Mouse (Mus musculus): ENCODE measurements around the gene Mllt3. TPM values are rescaled to one million over a fixed set of nuclear protein-coding genes. Genes with fewer than 3 reads are reported as not detected.

Gene Mllt3
- polyA plus RNA-seq, 1 experiment from 2014 or later: 81.7 TPM

DNA sequence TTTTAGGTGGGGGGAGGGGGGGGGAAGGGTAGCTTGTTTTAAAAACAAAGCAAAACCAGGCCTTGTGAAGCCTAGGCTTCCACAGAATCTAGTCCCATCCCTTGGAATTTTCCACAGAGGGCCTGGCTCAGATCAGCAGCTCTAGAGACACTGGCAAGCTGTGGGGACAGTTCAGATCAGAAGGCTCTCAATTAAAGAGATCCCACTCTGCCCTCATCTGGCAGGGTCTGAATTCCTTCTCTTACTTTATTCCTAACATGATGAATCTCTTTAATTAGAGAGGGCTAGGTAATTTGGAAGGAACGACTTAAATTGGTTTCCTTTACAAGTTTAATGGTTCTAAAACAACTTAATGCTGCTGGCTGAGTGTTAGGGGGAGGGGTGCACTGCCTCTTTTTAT lies 132.0 kb downstream of the Mllt3 start:
- Histone ChIP-seq H3K4me3 (replicated peaks) (no peak overlapping the region), H3K36me3 (replicated peaks) (no peaks in the 10 kb centered on the region), H3K27ac (no peak overlapping the region), H3K9me3 (no peaks in the 10 kb centered on the region), H3K27me3 (no peaks in the 10 kb centered on the region), H3K4me1 (no peaks in the 10 kb centered on the region; the same call in 1 of the 2 replicates), H3K9ac (no peak overlapping the region), H3K4me2 (no peak overlapping the region)
- ATAC-seq (ENCODE audit: low FRiP score): peak; percentile 64; the same call in 1 of the 2 replicates
- WGBS: 9% methylated on average over 1 of the region's 1 CpGs

DNA sequence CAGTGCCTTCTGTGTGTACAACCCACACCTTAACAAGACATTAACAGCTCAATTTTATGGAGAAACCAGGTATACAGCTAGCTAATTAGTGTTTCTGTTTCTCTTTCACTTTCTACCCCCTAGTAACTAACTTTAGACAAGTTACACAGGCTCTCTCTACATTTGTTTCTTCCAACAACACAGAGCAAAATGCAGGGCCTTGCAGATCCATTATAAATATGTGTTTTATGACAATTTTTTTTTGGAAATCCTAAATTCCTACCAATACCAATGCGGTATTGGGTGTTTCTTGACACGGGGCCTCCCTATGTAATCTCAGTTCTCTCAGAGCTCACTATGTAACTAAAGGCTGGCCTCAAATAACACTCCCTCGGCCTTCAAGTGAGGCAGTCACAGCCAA lies 139.7 kb downstream of the Mllt3 start:
- 87% methylated on average over 3 of the region's 3 CpGs for WGBS

DNA sequence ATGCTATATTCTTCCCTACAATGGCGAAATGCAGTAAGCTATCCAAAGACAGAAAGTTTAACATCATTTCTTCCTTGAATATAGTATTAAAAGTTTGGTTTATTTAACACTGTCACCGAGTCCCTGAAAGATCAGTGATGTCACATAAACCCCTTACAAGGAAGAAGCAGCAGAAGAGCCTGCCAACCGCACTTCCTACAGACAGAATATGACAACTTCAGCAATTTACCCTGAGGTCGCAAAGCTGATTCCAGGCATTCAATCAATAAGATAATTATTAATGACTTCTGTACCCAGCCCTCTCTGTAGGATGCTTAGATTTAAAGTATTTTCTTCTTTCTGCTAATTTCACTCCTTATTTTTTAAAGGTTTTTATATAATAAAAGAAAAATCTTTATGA lies 140.2 kb downstream of the Mllt3 start:
- no peak for ATAC-seq (ENCODE audit: low FRiP score)
- no peaks in the 10 kb centered on the region for H3K27me3 ChIP-seq

More for the DNA sequence above, 139.7 kb downstream of the Mllt3 start:
- no peak for ATAC-seq (ENCODE audit: low FRiP score)
- H3K36me3 ChIP-seq (replicated peaks): no peaks in the 10 kb centered on the region
- H3K4me2 ChIP-seq: no peak overlapping the region
- H3K9me3 ChIP-seq: no peaks in the 10 kb centered on the region
- no peaks in the 10 kb centered on the region for H3K27me3 ChIP-seq
- peaks cover 15% of the 10 kb centered on the region for H3K4me1 ChIP-seq
- H3K4me3 ChIP-seq (replicated peaks): no peak overlapping the region
- no peak overlapping the region for H3K27ac ChIP-seq
- no peak overlapping the region for H3K9ac ChIP-seq

DNA sequence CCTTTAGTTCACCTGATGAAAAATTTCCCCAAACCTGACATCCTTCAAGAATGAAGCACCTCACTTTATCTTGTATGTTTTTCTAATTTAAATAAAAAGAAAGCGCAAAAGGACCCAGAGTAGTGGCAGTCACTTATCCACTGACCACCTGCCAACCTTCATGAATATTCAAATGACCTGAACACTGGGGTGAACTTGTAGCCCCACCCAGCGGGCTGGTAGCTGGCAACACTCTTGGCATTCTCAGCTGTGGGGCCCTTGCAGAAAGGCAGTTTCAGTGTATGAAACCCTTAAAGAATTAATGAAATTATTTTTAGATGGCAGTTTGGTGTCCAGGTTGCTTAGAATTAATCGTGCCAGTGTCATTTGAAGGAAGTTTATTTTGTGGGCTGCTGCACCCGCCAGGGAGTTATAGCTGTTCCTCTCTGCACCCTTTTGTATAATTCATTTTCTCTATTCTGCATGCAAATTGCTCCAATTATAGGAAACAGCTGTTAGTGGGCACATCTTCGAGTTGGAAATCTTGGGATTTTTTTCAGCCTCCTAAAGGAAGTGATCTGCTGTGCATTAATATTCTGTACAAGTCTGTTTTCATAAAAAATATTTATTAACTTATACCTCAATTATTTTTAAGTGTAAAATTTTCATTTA lies 149.8 kb downstream of the Mllt3 start:
- H3K27ac ChIP-seq: peak overlapping the region; percentile 61; the same call in 1 of the 2 replicates
- peak; percentile 81 for ATAC-seq (ENCODE audit: low FRiP score)
- no peaks in the 10 kb centered on the region for H3K27me3 ChIP-seq
- WGBS: 47% methylated on average over 5 of the region's 5 CpGs
- H3K4me3 ChIP-seq (replicated peaks): no peak overlapping the region
- H3K36me3 ChIP-seq (replicated peaks): no peaks in the 10 kb centered on the region; the same call in 1 of the 2 replicates
- H3K4me1 ChIP-seq: peaks cover 23% of the 10 kb centered on the region
- H3K9me3 ChIP-seq: no peaks in the 10 kb centered on the region
- H3K4me2 ChIP-seq: no peak overlapping the region
- no peak overlapping the region for H3K9ac ChIP-seq

More for the DNA sequence above, 140.2 kb downstream of the Mllt3 start:
- WGBS: 92% methylated on average over 4 of the region's 4 CpGs
- no peak overlapping the region for H3K9ac ChIP-seq
- H3K9me3 ChIP-seq: no peaks in the 10 kb centered on the region
- H3K36me3 ChIP-seq (replicated peaks): no peaks in the 10 kb centered on the region
- H3K4me2 ChIP-seq: no peak overlapping the region
- no peak overlapping the region for H3K27ac ChIP-seq
- no peak overlapping the region for H3K4me3 ChIP-seq (replicated peaks)
- peaks cover 15% of the 10 kb centered on the region for H3K4me1 ChIP-seq

DNA sequence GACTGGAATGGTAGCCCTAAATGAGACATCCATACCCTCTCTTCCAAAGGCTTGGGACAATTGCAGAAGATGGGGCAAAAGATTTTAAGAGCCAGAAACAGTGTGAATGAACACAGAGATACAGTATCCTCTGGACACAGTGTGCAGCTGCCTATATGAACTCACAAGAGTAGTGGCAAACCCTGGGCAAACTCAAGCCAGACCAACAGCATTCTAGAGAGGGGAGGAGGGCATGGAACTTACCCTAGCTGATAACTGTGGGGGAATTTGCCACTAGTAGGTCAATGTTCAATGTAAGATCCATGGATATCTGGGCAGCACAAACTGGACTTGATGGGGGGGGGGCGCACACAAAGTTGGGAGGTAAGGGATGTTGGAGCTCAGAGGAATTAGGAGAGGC lies 151.2 kb downstream of the Mllt3 start:
- no peaks in the 10 kb centered on the region; the same call in 1 of the 2 replicates for H3K36me3 ChIP-seq (replicated peaks)
- no peak for ATAC-seq (ENCODE audit: low FRiP score)
- WGBS: 94% methylated on average over 1 of the region's 1 CpGs

DNA sequence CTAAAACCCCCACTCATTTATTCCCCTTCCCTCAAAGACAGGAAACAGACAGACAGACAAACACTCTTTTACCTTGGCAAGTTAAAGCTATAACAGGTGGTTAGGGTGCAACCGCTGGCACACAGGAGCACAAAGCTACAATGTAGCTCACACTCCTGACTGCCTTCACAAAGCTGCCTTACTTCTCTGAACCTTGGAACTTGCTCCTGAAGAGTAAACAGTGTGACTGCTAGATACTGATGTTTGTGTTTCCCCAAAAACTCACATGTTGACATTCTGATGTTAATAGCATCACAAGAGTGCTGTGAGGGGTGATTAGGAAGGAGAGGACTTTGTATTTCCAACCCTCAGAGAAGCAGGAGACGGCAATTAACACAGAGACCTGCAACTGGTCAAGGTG lies 151.6 kb downstream of the Mllt3 start:
- 98% methylated on average over 2 of the region's 2 CpGs for WGBS
- H3K27ac ChIP-seq: no peak overlapping the region
- H3K4me2 ChIP-seq: no peak overlapping the region
- H3K9ac ChIP-seq: no peak overlapping the region
- H3K9me3 ChIP-seq: no peaks in the 10 kb centered on the region
- no peak overlapping the region for H3K4me3 ChIP-seq (replicated peaks)
- peaks cover 23% of the 10 kb centered on the region for H3K4me1 ChIP-seq
- no peak for ATAC-seq (ENCODE audit: low FRiP score)
- H3K36me3 ChIP-seq (replicated peaks): no peaks in the 10 kb centered on the region; the same call in 1 of the 2 replicates
- H3K27me3 ChIP-seq: no peaks in the 10 kb centered on the region

More for the DNA sequence above, 151.2 kb downstream of the Mllt3 start:
- H3K27ac ChIP-seq: no peak overlapping the region
- no peaks in the 10 kb centered on the region for H3K27me3 ChIP-seq
- H3K9me3 ChIP-seq: no peaks in the 10 kb centered on the region
- no peak overlapping the region for H3K4me3 ChIP-seq (replicated peaks)
- H3K4me2 ChIP-seq: no peak overlapping the region
- peaks cover 23% of the 10 kb centered on the region for H3K4me1 ChIP-seq
- no peak overlapping the region for H3K9ac ChIP-seq

DNA sequence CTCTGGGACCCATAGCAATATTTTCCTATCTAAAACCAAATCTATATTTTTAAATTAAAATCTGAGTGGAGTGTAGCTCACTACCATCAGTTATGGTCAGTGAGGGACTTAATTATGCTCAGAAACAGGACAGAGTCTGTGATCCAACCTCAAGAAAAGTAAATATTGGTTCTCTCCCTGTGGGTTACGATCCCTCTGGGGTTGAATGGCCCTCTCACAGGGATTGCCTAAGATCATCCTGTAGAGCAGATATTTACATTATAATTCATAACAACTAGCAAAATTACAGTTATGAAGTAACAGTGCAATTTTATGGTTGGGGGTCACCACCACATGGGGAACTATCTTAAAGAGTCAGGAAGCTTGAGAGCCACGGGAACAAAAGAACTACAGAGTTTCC lies 152.9 kb downstream of the Mllt3 start:
- Histone ChIP-seq H3K4me1 (peaks cover 23% of the 10 kb centered on the region), H3K9ac (no peak overlapping the region), H3K27me3 (no peaks in the 10 kb centered on the region), H3K4me2 (no peak overlapping the region), H3K36me3 (replicated peaks) (no peaks in the 10 kb centered on the region; the same call in 1 of the 2 replicates), H3K4me3 (replicated peaks) (no peak overlapping the region), H3K27ac (no peak overlapping the region), H3K9me3 (no peaks in the 10 kb centered on the region)
- 76% methylated on average over 2 of the region's 2 CpGs for WGBS
- no peak for ATAC-seq (ENCODE audit: low FRiP score)

DNA sequence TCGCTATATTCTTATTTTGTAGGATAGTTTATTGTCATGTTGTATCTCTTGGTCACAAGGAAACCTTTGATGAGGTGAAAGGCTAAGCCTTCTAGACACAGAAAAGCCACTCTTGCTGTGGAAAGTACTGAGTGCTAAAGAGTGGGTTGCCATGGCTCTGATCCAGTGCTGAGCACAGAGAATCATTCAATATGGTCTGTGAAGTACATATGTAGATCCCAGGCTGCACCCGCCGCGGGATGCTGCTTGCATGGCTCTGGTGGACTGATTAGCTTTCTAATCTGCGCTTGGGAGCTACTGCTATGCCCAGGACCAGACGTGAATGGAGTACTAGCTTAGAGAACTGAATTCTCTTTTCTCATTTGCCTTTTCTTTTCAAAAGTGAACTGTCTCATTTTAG lies 154.5 kb downstream of the Mllt3 start:
- WGBS: 88% methylated on average over 6 of the region's 6 CpGs
- H3K9ac ChIP-seq: no peak overlapping the region
- H3K9me3 ChIP-seq: no peaks in the 10 kb centered on the region
- no peaks in the 10 kb centered on the region for H3K27me3 ChIP-seq
- no peak overlapping the region for H3K4me2 ChIP-seq
- peaks cover under 1% of the 10 kb centered on the region; the same call in 1 of the 2 replicates for H3K36me3 ChIP-seq (replicated peaks)
- no peak for ATAC-seq (ENCODE audit: low FRiP score)
- no peak overlapping the region for H3K4me3 ChIP-seq (replicated peaks)
- no peak overlapping the region for H3K27ac ChIP-seq
- H3K4me1 ChIP-seq: peaks cover 16% of the 10 kb centered on the region

DNA sequence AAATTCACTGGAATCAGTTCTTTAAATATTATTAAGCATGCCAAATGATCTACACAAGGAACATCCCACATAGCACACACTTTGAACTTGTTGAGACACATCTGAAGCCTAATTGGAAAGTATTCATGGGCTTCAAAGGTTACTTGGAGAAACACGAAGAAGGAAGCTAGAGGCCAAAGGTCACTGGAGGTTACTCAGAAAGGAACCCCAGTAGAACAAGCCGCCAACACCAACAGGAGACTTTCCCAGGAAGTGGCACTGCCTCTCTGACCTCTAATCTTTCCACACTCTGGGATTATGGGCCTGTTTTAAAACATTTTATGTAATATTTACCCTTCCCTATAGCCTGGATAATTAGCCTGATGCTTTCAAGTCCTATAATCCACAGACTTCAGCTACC lies 162.6 kb downstream of the Mllt3 start:
- Histone ChIP-seq H3K27ac (no peak overlapping the region), H3K36me3 (replicated peaks) (peaks cover 15% of the 10 kb centered on the region), H3K4me2 (no peak overlapping the region), H3K27me3 (no peaks in the 10 kb centered on the region), H3K9ac (no peak overlapping the region), H3K9me3 (no peaks in the 10 kb centered on the region), H3K4me1 (no peaks in the 10 kb centered on the region), H3K4me3 (replicated peaks) (no peak overlapping the region)
- WGBS: 49% methylated on average over 2 of the region's 2 CpGs
- no peak for ATAC-seq (ENCODE audit: low FRiP score)

DNA sequence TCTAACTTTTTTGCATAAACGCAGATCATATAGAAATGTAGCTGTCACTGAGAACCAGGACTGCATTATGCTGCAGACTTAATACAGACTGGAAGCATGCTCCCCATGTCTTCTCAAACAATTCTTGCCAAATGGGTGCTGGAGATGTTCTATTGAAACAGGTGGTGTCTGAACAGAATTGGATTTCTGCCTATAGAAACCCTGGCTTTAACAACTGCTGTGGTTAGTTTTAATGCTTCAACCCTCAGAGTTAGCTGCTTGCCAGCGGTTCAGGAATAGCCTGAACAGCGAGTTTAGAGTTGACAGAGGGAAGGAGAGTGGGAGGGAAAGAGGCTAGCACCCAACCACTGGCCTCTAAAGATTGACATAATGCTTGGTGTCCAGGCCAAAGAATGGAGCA lies 166.6 kb downstream of the Mllt3 start:
- Histone ChIP-seq H3K27me3 (no peaks in the 10 kb centered on the region), H3K9me3 (no peaks in the 10 kb centered on the region), H3K27ac (no peak overlapping the region), H3K36me3 (replicated peaks) (no peaks in the 10 kb centered on the region; the same call in 1 of the 2 replicates), H3K4me2 (no peak overlapping the region), H3K9ac (no peak overlapping the region), H3K4me3 (replicated peaks) (no peak overlapping the region), H3K4me1 (0 out of 2 replicates have a peak, but pooled peaks cover 3% of the 10 kb centered on the region)
- ATAC-seq (ENCODE audit: low FRiP score): no peak
- WGBS: 86% methylated on average over 3 of the region's 3 CpGs

DNA sequence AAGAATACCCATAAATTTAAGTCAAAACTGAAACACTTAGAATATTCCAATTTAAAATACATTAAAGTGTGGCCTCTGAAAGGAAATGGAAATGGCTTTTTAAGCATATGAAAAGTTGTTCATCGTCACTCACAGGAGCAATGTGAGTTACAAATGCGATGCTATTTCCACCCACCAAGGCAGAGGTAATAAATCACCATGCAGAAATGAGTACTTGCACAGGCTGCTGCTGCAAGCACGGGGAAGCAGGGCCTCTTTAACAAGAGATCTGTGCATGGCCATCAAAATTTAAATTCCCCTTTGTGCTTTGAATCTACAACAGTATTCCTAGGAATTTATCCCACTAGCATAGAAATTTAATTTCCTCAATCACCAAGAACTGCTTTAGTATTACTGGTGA lies 167.3 kb downstream of the Mllt3 start:
- Histone ChIP-seq H3K4me3 (replicated peaks) (no peak overlapping the region), H3K27ac (no peak overlapping the region), H3K4me1 (0 out of 2 replicates have a peak, but pooled peaks cover 3% of the 10 kb centered on the region), H3K36me3 (replicated peaks) (no peaks in the 10 kb centered on the region; the same call in 1 of the 2 replicates), H3K4me2 (no peak overlapping the region), H3K9me3 (no peaks in the 10 kb centered on the region), H3K9ac (no peak overlapping the region), H3K27me3 (no peaks in the 10 kb centered on the region)
- no peak for ATAC-seq (ENCODE audit: low FRiP score)
- 84% methylated on average over 3 of the region's 3 CpGs for WGBS

DNA sequence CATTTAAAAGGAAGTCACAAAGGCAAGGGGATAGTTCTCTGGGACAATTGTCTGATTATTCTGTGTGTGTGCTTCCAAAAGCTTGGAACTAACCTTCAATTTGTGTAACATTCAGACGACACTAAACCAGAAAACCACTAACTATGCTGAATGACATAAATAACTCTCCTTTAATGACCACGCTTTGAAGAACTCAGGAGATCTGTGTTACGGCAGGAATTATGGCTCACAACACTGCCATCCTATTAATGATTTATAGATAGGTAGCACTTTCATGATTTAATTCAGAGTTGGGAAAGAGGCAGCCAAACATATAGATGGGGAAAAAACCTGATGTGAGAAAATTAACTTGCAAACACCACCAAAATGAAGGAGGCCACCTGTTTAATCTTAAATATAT lies 168.1 kb downstream of the Mllt3 start:
- no peak for ATAC-seq (ENCODE audit: low FRiP score)
- Histone ChIP-seq H3K36me3 (replicated peaks) (no peaks in the 10 kb centered on the region; the same call in 1 of the 2 replicates), H3K4me1 (0 out of 2 replicates have a peak, but pooled peaks cover 3% of the 10 kb centered on the region), H3K4me2 (no peak overlapping the region), H3K27ac (no peak overlapping the region), H3K9me3 (no peaks in the 10 kb centered on the region), H3K27me3 (no peaks in the 10 kb centered on the region), H3K4me3 (replicated peaks) (no peak overlapping the region), H3K9ac (no peak overlapping the region)
- 81% methylated on average over 3 of the region's 3 CpGs for WGBS

DNA sequence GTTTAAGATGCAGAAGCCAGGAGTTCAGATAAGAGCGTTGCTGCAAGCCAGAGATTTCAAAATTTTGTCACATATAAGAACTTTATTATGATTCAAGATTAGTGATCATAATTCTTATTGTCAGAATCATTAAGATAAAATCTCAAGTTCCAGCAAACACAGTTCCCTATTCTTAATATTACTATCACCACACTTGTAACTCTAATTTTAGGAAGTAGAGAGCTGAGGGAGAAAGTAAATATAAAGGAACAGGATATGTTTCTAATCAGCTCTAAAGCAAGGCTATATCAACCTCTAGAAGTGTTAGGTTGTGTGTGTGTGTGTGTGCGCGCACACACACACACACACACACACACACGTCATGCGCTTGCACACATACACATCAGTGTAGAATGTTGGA lies 170.0 kb downstream of the Mllt3 start:
- Histone ChIP-seq H3K9me3 (no peaks in the 10 kb centered on the region), H3K9ac (no peak overlapping the region), H3K27me3 (no peaks in the 10 kb centered on the region), H3K36me3 (replicated peaks) (no peaks in the 10 kb centered on the region; the same call in 1 of the 2 replicates), H3K4me1 (0 out of 2 replicates have a peak, but pooled peaks cover 3% of the 10 kb centered on the region), H3K4me2 (no peak overlapping the region), H3K27ac (no peak overlapping the region), H3K4me3 (replicated peaks) (no peak overlapping the region)
- 97% methylated on average over 5 of the region's 5 CpGs for WGBS
- no peak for ATAC-seq (ENCODE audit: low FRiP score)

Data from forebrain, embryonic 12.5 days (tissue).